Mouse (Mus musculus) midbrain, embryonic 14.5 days (tissue): ENCODE data around the gene Dtx1. TPM values are rescaled to one million over a fixed set of nuclear protein-coding genes. Genes with fewer than 3 reads are reported as not detected.

ENCODE experiments used
- ATAC-seq: fragments of 200-750 bp; cut with Nextera tagmentation; 2 replicates; pipeline ENCODE4 v1.8.0; 2017; ENCODE audit warnings: moderate number of reproducible peaks, moderate library complexity; ENCODE audit not compliant: low FRiP score, low TSS enrichment
- DNase-seq: peaks from one replicate; pipeline ENCODE4 v3.0.0-alpha.2; 2015
- H3K27ac ChIP-seq: fragments of 300-500 bp; sonication (generic); replicated peaks from 2 replicates; pipeline ENCODE4 v1.5.1; 2014; ENCODE audit warnings: mild to moderate bottlenecking, low read depth, low read length, moderate library complexity
- H3K27me3 ChIP-seq: fragments of 300-500 bp; sonication (generic); 2 replicates; pipeline ENCODE4 v1.6.1; 2014; ENCODE audit warnings: low read length, control low read depth, mixed read lengths; ENCODE audit not compliant: control insufficient read depth, insufficient read depth
- H3K36me3 ChIP-seq: fragments of 300-500 bp; sonication (generic); 2 replicates; pipeline ENCODE4 v1.6.1; 2014; ENCODE audit warnings: low read length, control low read depth; ENCODE audit not compliant: control insufficient read depth, insufficient read depth
- H3K4me1 ChIP-seq: fragments of 300-500 bp; sonication (generic); 2 replicates; pipeline ENCODE4 v1.6.1; 2014; ENCODE audit warnings: mild to moderate bottlenecking, antibody characterized with exemption, low read length, control low read depth; ENCODE audit not compliant: control insufficient read depth, insufficient read depth
- H3K4me2 ChIP-seq: fragments of 300-500 bp; sonication (generic); 2 replicates; pipeline ENCODE4 v1.6.1; 2014; ENCODE audit warnings: mild to moderate bottlenecking, low read length, moderate library complexity
- H3K4me3 ChIP-seq: fragments of 300-500 bp; sonication (generic); replicated peaks from 2 replicates; pipeline ENCODE4 v1.5.1; 2014; ENCODE audit warnings: low read depth, low read length
- H3K9ac ChIP-seq: fragments of 300-500 bp; sonication (generic); replicated peaks from 2 replicates; pipeline ENCODE4 v1.6.1; 2014; ENCODE audit warnings: mild to moderate bottlenecking, low read length, moderate library complexity
- H3K9me3 ChIP-seq: fragments of 300-500 bp; sonication (generic); 2 replicates; pipeline ENCODE4 v1.6.1; 2016; ENCODE audit warnings: low read length, control low read depth, mixed read lengths; ENCODE audit not compliant: control insufficient read depth
- WGBS: fragments of 180-500 bp; shearing (Covaris S2); extraction: QIAGEN DNeasy Blood & Tissue Kit; methylation state at CpG from one replicate; pipeline ENCODE4 v1.1.7; 2014; 5-methylcytosine and 5-hydroxymethylcytosine counted together
- polyA plus RNA-seq: library from polyadenylated mRNA; unstranded; fragments of >200 nt; fragmentation: Nextera tagmentation; extraction: Ambion mirVana; gene quantifications from 2 replicates; pipeline ENCODE4 v1.2.1, GENCODE M21; 2014

Gene Dtx1
- polyA plus RNA-seq, 1 experiment from 2014 or later: 50.0 TPM

DNA sequence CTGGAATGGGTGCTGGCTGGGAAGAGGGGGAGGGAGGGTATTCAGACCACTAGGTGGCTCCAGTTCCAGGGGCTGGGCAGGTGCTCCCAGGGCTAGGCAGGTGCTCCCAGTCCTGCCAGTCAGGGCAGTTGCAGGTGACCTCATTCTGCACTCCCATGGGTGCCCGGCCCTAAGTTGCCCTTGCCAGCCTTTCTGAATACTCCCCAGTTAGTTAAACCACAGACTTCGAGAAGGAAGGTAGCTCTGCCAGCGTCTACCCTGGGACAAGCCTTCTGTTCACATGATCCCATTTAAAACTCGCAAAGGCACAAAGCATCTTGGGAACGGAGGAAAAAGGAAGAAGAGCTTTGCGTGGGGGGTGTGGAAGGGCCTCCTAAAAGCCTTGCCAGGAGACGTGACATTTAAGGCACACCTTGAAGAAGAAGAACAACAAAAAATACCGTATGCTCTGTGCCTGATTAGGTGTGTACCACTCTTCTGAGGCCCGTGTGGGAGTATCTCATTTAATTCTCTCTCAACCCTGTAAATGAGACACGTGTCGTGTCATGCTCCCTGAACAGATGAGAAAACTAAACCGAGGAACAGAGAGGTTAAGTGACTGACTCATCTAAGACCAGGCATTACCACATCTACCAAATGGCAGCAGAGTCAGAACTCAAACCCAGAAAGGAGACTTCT, 63.8 kb downstream of the Dtx1 start:
- 42% methylated on average over 12 of the region's 12 CpGs for WGBS
- ATAC-seq (no peak), DNase-seq (no peak)
- H3K4me1 ChIP-seq: peaks cover 7% of the 10 kb centered on the region; the same call in 1 of the 2 replicates
- H3K9ac ChIP-seq: no peak overlapping the region
- no peaks in the 10 kb centered on the region for H3K36me3 ChIP-seq
- no peak overlapping the region for H3K27ac ChIP-seq
- H3K9me3 ChIP-seq: no peaks in the 10 kb centered on the region
- H3K4me2 ChIP-seq: no peak overlapping the region
- peaks cover 28% of the 10 kb centered on the region for H3K27me3 ChIP-seq
- no peak overlapping the region for H3K4me3 ChIP-seq

- no peak for DNase-seq
- H3K9me3 ChIP-seq: no peaks in the 10 kb centered on the region
- H3K36me3 ChIP-seq: no peaks in the 10 kb centered on the region
- no peak overlapping the region for H3K27ac ChIP-seq
- 80% methylated on average over 4 of the region's 4 CpGs for WGBS
- H3K4me2 ChIP-seq: no peak overlapping the region
- H3K4me1 ChIP-seq: peaks cover 7% of the 10 kb centered on the region; the same call in 1 of the 2 replicates
- H3K9ac ChIP-seq: no peak overlapping the region
- H3K27me3 ChIP-seq: peaks cover 28% of the 10 kb centered on the region
- ATAC-seq: no peak
- no peak overlapping the region for H3K4me3 ChIP-seq
Measured at GRCm38 (mm10) chr5:120647361-120647760, 64.4 kb downstream of the Dtx1 start.

DNA sequence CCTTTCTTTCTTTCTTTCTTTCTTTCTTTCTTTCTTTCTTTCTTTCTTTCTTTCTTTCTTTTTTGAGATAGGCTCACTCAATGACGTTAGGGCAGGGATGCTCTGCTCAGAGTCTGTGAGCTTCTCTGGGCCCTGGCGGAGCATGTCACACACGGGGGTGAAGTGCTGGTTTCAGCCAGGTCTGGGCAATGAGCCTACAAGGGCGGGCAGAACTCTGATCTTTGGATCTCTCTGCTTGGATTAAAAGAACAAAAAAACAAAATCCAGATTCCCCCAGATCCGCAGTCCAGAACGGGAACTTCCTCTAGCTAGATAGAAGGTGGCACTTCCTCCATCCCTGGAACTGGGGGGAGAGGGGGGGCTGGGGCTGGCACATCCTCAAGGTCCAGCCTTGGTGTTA, 65.9 kb downstream of the Dtx1 start:
- ATAC-seq: no peak
- WGBS: 59% methylated on average over 6 of the region's 6 CpGs

GRCm38 (mm10) chr5:120644227-120644626, 67.5 kb downstream of the Dtx1 start:
- ATAC-seq: no peak

More for the DNA sequence above, 65.9 kb downstream of the Dtx1 start:
- DNase-seq: no peak
- no peaks in the 10 kb centered on the region for H3K36me3 ChIP-seq
- H3K9me3 ChIP-seq: no peaks in the 10 kb centered on the region
- no peak overlapping the region for H3K4me2 ChIP-seq
- H3K4me3 ChIP-seq: no peak overlapping the region
- H3K9ac ChIP-seq: no peak overlapping the region
- peaks cover 7% of the 10 kb centered on the region; the same call in 1 of the 2 replicates for H3K4me1 ChIP-seq
- H3K27ac ChIP-seq: no peak overlapping the region
- H3K27me3 ChIP-seq: peaks cover 28% of the 10 kb centered on the region

DNA sequence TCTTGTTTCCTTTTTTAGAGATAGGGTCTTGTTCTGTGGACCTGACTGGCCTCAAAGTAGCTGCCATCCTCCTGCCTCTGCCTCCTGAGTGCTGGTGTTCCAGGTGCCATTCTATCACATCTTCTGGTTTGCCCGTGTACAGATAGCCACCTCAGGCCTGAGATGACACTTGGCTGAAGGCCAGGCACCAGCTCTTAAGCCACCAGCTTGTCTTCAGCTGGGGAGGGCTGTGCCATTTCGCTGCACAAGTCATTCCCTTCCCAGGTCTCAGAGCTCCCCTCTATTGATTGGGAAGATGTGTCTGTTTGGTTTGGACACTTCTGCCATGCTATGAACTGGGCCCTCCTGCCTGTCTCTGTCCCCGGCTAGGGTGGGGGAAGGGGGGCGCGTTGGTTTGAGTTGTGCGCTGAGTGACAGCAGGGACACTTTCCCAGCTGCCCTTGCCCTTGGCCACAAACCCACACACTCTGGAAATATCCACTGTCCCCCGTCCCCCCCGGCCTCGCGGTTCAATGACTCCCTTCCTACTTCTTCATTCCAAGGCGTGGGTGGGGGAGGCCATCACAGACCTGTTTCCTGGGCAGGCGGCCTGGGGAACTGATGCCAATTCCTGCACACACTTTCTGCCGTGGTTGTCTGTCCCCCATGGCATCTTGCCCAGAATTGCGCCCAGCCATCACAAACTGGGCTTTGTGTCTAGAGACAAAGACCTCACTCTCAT, 68.2 kb downstream of the Dtx1 start:
- H3K9me3 ChIP-seq: no peaks in the 10 kb centered on the region
- H3K36me3 ChIP-seq: no peaks in the 10 kb centered on the region
- peaks cover under 1% of the 10 kb centered on the region; the same call in 1 of the 2 replicates for H3K4me1 ChIP-seq
- no peak overlapping the region for H3K9ac ChIP-seq
- WGBS: 75% methylated on average over 14 of the region's 14 CpGs
- no peak overlapping the region for H3K27ac ChIP-seq
- no peak overlapping the region for H3K4me2 ChIP-seq
- peaks cover 11% of the 10 kb centered on the region; the same call in 1 of the 2 replicates for H3K27me3 ChIP-seq
- ATAC-seq: no peak
- H3K4me3 ChIP-seq: no peak overlapping the region
- no peak for DNase-seq

More at GRCm38 (mm10) chr5:120644227-120644626, 67.5 kb downstream of the Dtx1 start:
- Histone ChIP-seq H3K9me3 (no peaks in the 10 kb centered on the region), H3K27ac (no peak overlapping the region), H3K4me1 (peaks cover 7% of the 10 kb centered on the region; the same call in 1 of the 2 replicates), H3K9ac (no peak overlapping the region), H3K4me3 (no peak overlapping the region), H3K4me2 (no peak overlapping the region), H3K36me3 (no peaks in the 10 kb centered on the region), H3K27me3 (peaks cover 18% of the 10 kb centered on the region)
- 87% methylated on average over 3 of the region's 3 CpGs for WGBS
- no peak for DNase-seq

- no peak overlapping the region for H3K27ac ChIP-seq
- 92% methylated on average over 7 of the region's 7 CpGs for WGBS
- H3K4me1 ChIP-seq: no peaks in the 10 kb centered on the region
- no peaks in the 10 kb centered on the region for H3K27me3 ChIP-seq
- no peaks in the 10 kb centered on the region for H3K9me3 ChIP-seq
- no peak overlapping the region for H3K4me2 ChIP-seq
- ATAC-seq (no peak), DNase-seq (no peak)
- H3K36me3 ChIP-seq: no peaks in the 10 kb centered on the region
- no peak overlapping the region for H3K4me3 ChIP-seq
- no peak overlapping the region for H3K9ac ChIP-seq
Measured at GRCm38 (mm10) chr5:120640094-120640493, 71.6 kb downstream of the Dtx1 start.

- no peak overlapping the region for H3K4me3 ChIP-seq
- H3K9ac ChIP-seq: no peak overlapping the region
- no peaks in the 10 kb centered on the region for H3K36me3 ChIP-seq
- 0 out of 2 replicates have a peak, but pooled peaks cover 3% of the 10 kb centered on the region for H3K9me3 ChIP-seq
- H3K27me3 ChIP-seq: no peaks in the 10 kb centered on the region
- DNase-seq (no peak), ATAC-seq (no peak)
- 90% methylated on average over 5 of the region's 5 CpGs for WGBS
- H3K4me1 ChIP-seq: no peaks in the 10 kb centered on the region
- no peak overlapping the region for H3K27ac ChIP-seq
- no peak overlapping the region for H3K4me2 ChIP-seq
Measured at GRCm38 (mm10) chr5:120635633-120636032, 76.1 kb downstream of the Dtx1 start.

- 0 out of 2 replicates have a peak, but pooled peaks cover 3% of the 10 kb centered on the region for H3K9me3 ChIP-seq
- no peak overlapping the region for H3K4me2 ChIP-seq
- H3K4me1 ChIP-seq: no peaks in the 10 kb centered on the region
- no peak overlapping the region for H3K27ac ChIP-seq
- WGBS: 55% methylated on average over 5 of the region's 5 CpGs
- no peak overlapping the region for H3K4me3 ChIP-seq
- ATAC-seq (no peak), DNase-seq (no peak)
- H3K9ac ChIP-seq: no peak overlapping the region
- H3K27me3 ChIP-seq: no peaks in the 10 kb centered on the region; the same call in 1 of the 2 replicates
- no peaks in the 10 kb centered on the region for H3K36me3 ChIP-seq
Measured at GRCm38 (mm10) chr5:120634860-120635259, 76.9 kb downstream of the Dtx1 start.
